Mouse (Mus musculus): ENCODE data around the gene Gm3045. TPM values are rescaled to one million over a fixed set of nuclear protein-coding genes. Genes with fewer than 3 reads are reported as not detected.

Gene Gm3045
- polyA plus RNA-seq, 1 experiment from 2014 or later, result not detected

GRCm38 (mm10) chr13:56449239-56450030 lies 23.0 kb downstream of the Gm3045 start:
- 69% methylated on average over 10 of the region's 10 CpGs for WGBS
- Histone ChIP-seq H3K27me3 (ENCODE audit: control insufficient read depth, insufficient read depth, low read length) (no peaks in the 10 kb centered on the region), H3K4me1 (ENCODE audit: control insufficient read depth, insufficient read depth, low read length) (no peaks in the 10 kb centered on the region), H3K27ac (ENCODE audit: low read length) (no peak overlapping the region), H3K9ac (ENCODE audit: low read length) (no peak overlapping the region), H3K36me3 (ENCODE audit: control insufficient read depth, insufficient read depth, low read length) (no peaks in the 10 kb centered on the region), H3K4me2 (ENCODE audit: low read depth, low read length) (no peak overlapping the region), H3K9me3 (replicated peaks; ENCODE audit: control insufficient read depth, low read length) (no peaks in the 10 kb centered on the region), H3K4me3 (replicated peaks; ENCODE audit: low read length) (no peak overlapping the region)
- no peak for ATAC-seq (ENCODE audit: insufficient read depth, low FRiP score)

- H3K9ac ChIP-seq (ENCODE audit: low read length), result no peak overlapping the region
- no peak overlapping the region for H3K27ac ChIP-seq (ENCODE audit: low read length)
- 0 out of 2 replicates have a peak, but pooled peaks have one; percentile 33 for ATAC-seq (ENCODE audit: insufficient read depth, low FRiP score)
- H3K4me2 ChIP-seq (ENCODE audit: low read depth, low read length), result no peak overlapping the region
- 82% methylated on average over 8 of the region's 8 CpGs for WGBS
- H3K27me3 ChIP-seq (ENCODE audit: control insufficient read depth, insufficient read depth, low read length), result no peaks in the 10 kb centered on the region
- H3K36me3 ChIP-seq (ENCODE audit: control insufficient read depth, insufficient read depth, low read length), result no peaks in the 10 kb centered on the region
- H3K4me3 ChIP-seq (replicated peaks; ENCODE audit: low read length), result no peak overlapping the region
- no peaks in the 10 kb centered on the region for H3K9me3 ChIP-seq (replicated peaks; ENCODE audit: control insufficient read depth, low read length)
- H3K4me1 ChIP-seq (ENCODE audit: control insufficient read depth, insufficient read depth, low read length), result no peaks in the 10 kb centered on the region
Observed at GRCm38 (mm10) chr13:56450035-56450434, 23.6 kb downstream of the Gm3045 start.

- H3K4me2 ChIP-seq (ENCODE audit: low read depth, low read length), result no peak overlapping the region
- WGBS, result 48% methylated on average over 9 of the region's 9 CpGs
- no peak overlapping the region for H3K27ac ChIP-seq (ENCODE audit: low read length)
Observed at GRCm38 (mm10) chr13:56458001-56458400, 31.6 kb downstream of the Gm3045 start.

GRCm38 (mm10) chr13:56461460-56461859 lies 35.1 kb downstream of the Gm3045 start:
- H3K9me3 ChIP-seq (replicated peaks; ENCODE audit: control insufficient read depth, low read length), result no peaks in the 10 kb centered on the region
- WGBS, result 71% methylated on average over 4 of the region's 4 CpGs
- H3K27ac ChIP-seq (ENCODE audit: low read length), result no peak overlapping the region
- no peak overlapping the region for H3K4me2 ChIP-seq (ENCODE audit: low read depth, low read length)
- H3K9ac ChIP-seq (ENCODE audit: low read length), result no peak overlapping the region
- H3K4me3 ChIP-seq (replicated peaks; ENCODE audit: low read length), result no peak overlapping the region
- no peak for ATAC-seq (ENCODE audit: insufficient read depth, low FRiP score)
- no peaks in the 10 kb centered on the region; the same call in 1 of the 2 replicates for H3K4me1 ChIP-seq (ENCODE audit: control insufficient read depth, insufficient read depth, low read length)
- H3K27me3 ChIP-seq (ENCODE audit: control insufficient read depth, insufficient read depth, low read length), result no peaks in the 10 kb centered on the region
- no peaks in the 10 kb centered on the region for H3K36me3 ChIP-seq (ENCODE audit: control insufficient read depth, insufficient read depth, low read length)

More at GRCm38 (mm10) chr13:56458001-56458400, 31.6 kb downstream of the Gm3045 start:
- no peaks in the 10 kb centered on the region for H3K27me3 ChIP-seq (ENCODE audit: control insufficient read depth, insufficient read depth, low read length)
- H3K36me3 ChIP-seq (ENCODE audit: control insufficient read depth, insufficient read depth, low read length), result no peaks in the 10 kb centered on the region
- H3K4me3 ChIP-seq (replicated peaks; ENCODE audit: low read length), result no peak overlapping the region
- H3K9me3 ChIP-seq (replicated peaks; ENCODE audit: control insufficient read depth, low read length), result no peaks in the 10 kb centered on the region
- no peak overlapping the region for H3K9ac ChIP-seq (ENCODE audit: low read length)
- H3K4me1 ChIP-seq (ENCODE audit: control insufficient read depth, insufficient read depth, low read length), result no peaks in the 10 kb centered on the region; the same call in 1 of the 2 replicates
- ATAC-seq (ENCODE audit: insufficient read depth, low FRiP score), result no peak

GRCm38 (mm10) chr13:56462791-56463190 lies 36.4 kb downstream of the Gm3045 start:
- H3K9me3 ChIP-seq (replicated peaks; ENCODE audit: control insufficient read depth, low read length), result no peaks in the 10 kb centered on the region
- H3K36me3 ChIP-seq (ENCODE audit: control insufficient read depth, insufficient read depth, low read length), result no peaks in the 10 kb centered on the region
- H3K27me3 ChIP-seq (ENCODE audit: control insufficient read depth, insufficient read depth, low read length), result no peaks in the 10 kb centered on the region
- no peak for ATAC-seq (ENCODE audit: insufficient read depth, low FRiP score)
- no peak overlapping the region for H3K4me3 ChIP-seq (replicated peaks; ENCODE audit: low read length)
- no peak overlapping the region for H3K27ac ChIP-seq (ENCODE audit: low read length)
- no peak overlapping the region for H3K4me2 ChIP-seq (ENCODE audit: low read depth, low read length)
- WGBS, result 87% methylated on average over 4 of the region's 4 CpGs
- H3K4me1 ChIP-seq (ENCODE audit: control insufficient read depth, insufficient read depth, low read length), result no peaks in the 10 kb centered on the region; the same call in 1 of the 2 replicates
- no peak overlapping the region for H3K9ac ChIP-seq (ENCODE audit: low read length)

- Histone ChIP-seq H3K4me2 (ENCODE audit: low read depth, low read length) (no peak overlapping the region), H3K27me3 (ENCODE audit: control insufficient read depth, insufficient read depth, low read length) (no peaks in the 10 kb centered on the region), H3K9ac (ENCODE audit: low read length) (no peak overlapping the region), H3K9me3 (replicated peaks; ENCODE audit: control insufficient read depth, low read length) (no peaks in the 10 kb centered on the region), H3K4me3 (replicated peaks; ENCODE audit: low read length) (no peak overlapping the region), H3K4me1 (ENCODE audit: control insufficient read depth, insufficient read depth, low read length) (no peaks in the 10 kb centered on the region), H3K27ac (ENCODE audit: low read length) (no peak overlapping the region), H3K36me3 (ENCODE audit: control insufficient read depth, insufficient read depth, low read length) (no peaks in the 10 kb centered on the region)
- ATAC-seq (ENCODE audit: insufficient read depth, low FRiP score), result no peak
- WGBS, result 92% methylated on average over 7 of the region's 7 CpGs
Observed at GRCm38 (mm10) chr13:56463261-56463660, 36.9 kb downstream of the Gm3045 start.

GRCm38 (mm10) chr13:56463750-56464149 lies 37.4 kb downstream of the Gm3045 start:
- Histone ChIP-seq H3K9ac (ENCODE audit: low read length) (no peak overlapping the region), H3K27me3 (ENCODE audit: control insufficient read depth, insufficient read depth, low read length) (no peaks in the 10 kb centered on the region), H3K4me3 (replicated peaks; ENCODE audit: low read length) (no peak overlapping the region), H3K36me3 (ENCODE audit: control insufficient read depth, insufficient read depth, low read length) (no peaks in the 10 kb centered on the region), H3K27ac (ENCODE audit: low read length) (no peak overlapping the region), H3K4me2 (ENCODE audit: low read depth, low read length) (no peak overlapping the region), H3K9me3 (replicated peaks; ENCODE audit: control insufficient read depth, low read length) (no peaks in the 10 kb centered on the region), H3K4me1 (ENCODE audit: control insufficient read depth, insufficient read depth, low read length) (no peaks in the 10 kb centered on the region)
- ATAC-seq (ENCODE audit: insufficient read depth, low FRiP score), result no peak
- WGBS, result 76% methylated on average over 6 of the region's 6 CpGs

GRCm38 (mm10) chr13:56467786-56468185 lies 41.4 kb downstream of the Gm3045 start:
- no peaks in the 10 kb centered on the region for H3K36me3 ChIP-seq (ENCODE audit: control insufficient read depth, insufficient read depth, low read length)
- H3K9ac ChIP-seq (ENCODE audit: low read length), result no peak overlapping the region
- no peak overlapping the region for H3K4me2 ChIP-seq (ENCODE audit: low read depth, low read length)
- WGBS, result 94% methylated on average over 7 of the region's 7 CpGs
- no peak overlapping the region for H3K27ac ChIP-seq (ENCODE audit: low read length)
- H3K27me3 ChIP-seq (ENCODE audit: control insufficient read depth, insufficient read depth, low read length), result no peaks in the 10 kb centered on the region
- H3K4me3 ChIP-seq (replicated peaks; ENCODE audit: low read length), result no peak overlapping the region
- no peak for ATAC-seq (ENCODE audit: insufficient read depth, low FRiP score)
- no peaks in the 10 kb centered on the region for H3K4me1 ChIP-seq (ENCODE audit: control insufficient read depth, insufficient read depth, low read length)
- no peaks in the 10 kb centered on the region for H3K9me3 ChIP-seq (replicated peaks; ENCODE audit: control insufficient read depth, low read length)

- Histone ChIP-seq H3K9me3 (replicated peaks; ENCODE audit: control insufficient read depth, low read length) (no peaks in the 10 kb centered on the region), H3K4me1 (ENCODE audit: control insufficient read depth, insufficient read depth, low read length) (no peaks in the 10 kb centered on the region), H3K4me3 (replicated peaks; ENCODE audit: low read length) (no peak overlapping the region), H3K9ac (ENCODE audit: low read length) (no peak overlapping the region), H3K27me3 (ENCODE audit: control insufficient read depth, insufficient read depth, low read length) (no peaks in the 10 kb centered on the region), H3K36me3 (ENCODE audit: control insufficient read depth, insufficient read depth, low read length) (no peaks in the 10 kb centered on the region), H3K4me2 (ENCODE audit: low read depth, low read length) (no peak overlapping the region), H3K27ac (ENCODE audit: low read length) (no peak overlapping the region)
- 84% methylated on average over 4 of the region's 4 CpGs for WGBS
- ATAC-seq (ENCODE audit: insufficient read depth, low FRiP score), result no peak
Observed at GRCm38 (mm10) chr13:56468536-56468935, 42.1 kb downstream of the Gm3045 start.

All from stomach, embryonic 16.5 days (tissue).